Mouse (Mus musculus) liver, embryonic 12.5 days (tissue): ENCODE results near the gene Tor1aip2. TPM values are rescaled to one million over a fixed set of nuclear protein-coding genes. Genes with fewer than 3 reads are reported as not detected.

Experiments used
- ATAC-seq: fragments of 200-750 bp; cut with Nextera tagmentation; 2 replicates; pipeline ENCODE4 v1.8.0; 2017; ENCODE audit warnings: moderate number of reproducible peaks, mild to moderate bottlenecking, moderate library complexity
- H3K27ac ChIP-seq: fragments of 300-500 bp; sonication (generic); 2 replicates; pipeline ENCODE4 v1.5.1; 2016; ENCODE audit warnings: mild to moderate bottlenecking
- H3K27me3 ChIP-seq: fragments of 300-500 bp; sonication (generic); replicated peaks from 2 replicates; pipeline ENCODE4 v1.6.1; 2016; ENCODE audit warnings: mild to moderate bottlenecking, moderate library complexity
- H3K36me3 ChIP-seq: fragments of 300-500 bp; sonication (generic); 2 replicates; pipeline ENCODE4 v1.6.1; 2016; ENCODE audit warnings: mild to moderate bottlenecking, moderate library complexity
- H3K4me1 ChIP-seq: fragments of 300-500 bp; sonication (generic); 2 replicates; pipeline ENCODE4 v1.6.1; 2016
- H3K4me2 ChIP-seq: fragments of 300-500 bp; sonication (generic); 2 replicates; pipeline ENCODE4 v1.6.1; 2016; ENCODE audit warnings: mild to moderate bottlenecking, moderate library complexity
- H3K4me3 ChIP-seq: fragments of 300-500 bp; sonication (generic); 2 replicates; pipeline ENCODE4 v1.5.1; 2016; ENCODE audit warnings: mild to moderate bottlenecking, moderate library complexity
- H3K9ac ChIP-seq: fragments of 300-500 bp; sonication (generic); 2 replicates; pipeline ENCODE4 v1.6.1; 2016; ENCODE audit warnings: mild to moderate bottlenecking, moderate library complexity
- H3K9me3 ChIP-seq: fragments of 300-500 bp; sonication (generic); replicated peaks from 2 replicates; pipeline ENCODE4 v1.6.1; 2016; ENCODE audit warnings: mild to moderate bottlenecking, moderate library complexity
- WGBS: fragments of 180-500 bp; shearing (Covaris S2); methylation state at CpG from one replicate; pipeline ENCODE4 v1.1.7; 2016; ENCODE audit not compliant: insufficient replicate concordance; 5-methylcytosine and 5-hydroxymethylcytosine counted together
- polyA plus RNA-seq: library from polyadenylated mRNA; unstranded; fragments of >200 nt; fragmentation: Nextera tagmentation; extraction: Ambion mirVana; gene quantifications from 2 replicates; pipeline ENCODE4 v1.2.1, GENCODE M21; 2016

Tor1aip2 gene
- 64.2 and 67.4 TPM in 2 replicates for polyA plus RNA-seq

DNA sequence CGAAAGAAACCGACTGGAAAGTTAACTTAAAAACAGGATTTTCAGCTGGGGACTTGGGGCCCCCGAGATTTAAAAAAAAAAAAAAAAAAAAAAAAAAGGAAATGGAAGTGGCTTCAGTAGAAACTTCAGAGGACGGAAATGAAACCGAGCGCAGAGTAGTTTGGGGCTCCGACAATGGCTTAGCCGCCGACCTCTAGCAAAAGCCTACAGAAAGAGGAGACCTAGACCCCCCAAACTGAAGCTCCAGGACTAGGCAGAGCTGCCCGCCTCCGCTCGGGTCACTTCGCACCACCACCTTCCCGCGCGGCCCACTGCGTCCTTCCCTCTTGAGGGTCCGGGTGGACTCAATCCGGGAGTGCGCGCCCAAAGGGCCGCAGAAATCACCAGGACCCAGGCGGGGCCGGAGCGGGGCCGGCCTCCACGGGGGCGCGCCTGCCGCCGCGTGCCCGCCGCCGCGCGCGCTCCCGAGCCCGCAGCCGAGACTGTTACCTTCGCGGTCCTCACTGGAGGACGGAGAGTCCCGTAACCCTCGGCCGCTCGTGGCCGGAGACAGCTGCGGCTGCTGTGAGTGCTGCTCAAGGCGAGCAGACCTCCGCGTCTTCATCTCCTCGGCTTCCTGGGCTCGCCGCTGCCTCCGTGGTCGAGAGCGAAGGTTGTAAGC is at the start of gene Tor1aip2:
Gene Tor1aip2 (plus strand): TSS at position 135 of the 661 bp plus-strand sequence.
- H3K4me3 ChIP-seq, result peak within 1 kb of the TSS; percentile 86
- ATAC-seq, result peak; percentile 77
- peak within 1 kb of the TSS; percentile 80 for H3K4me2 ChIP-seq
- H3K36me3 ChIP-seq, result peaks cover 37% of the 10 kb centered on the region
- peak within 1 kb of the TSS; percentile 97 for H3K9ac ChIP-seq
- no peaks in the 10 kb centered on the region for H3K27me3 ChIP-seq
- H3K27ac ChIP-seq, result peak within 1 kb of the TSS; percentile 100
- H3K4me1 ChIP-seq, result peaks cover 43% of the 10 kb centered on the region
- H3K9me3 ChIP-seq, result no peaks in the 10 kb centered on the region
- under 1% methylated on average over 59 of the region's 59 CpGs for WGBS

GRCm38 (mm10) chr1:155987625-155988024 is 47.6 kb upstream of the Tor1aip2 start:
- Histone ChIP-seq H3K9me3 (no peaks in the 10 kb centered on the region), H3K9ac (no peak overlapping the region), H3K4me2 (no peak overlapping the region), H3K27me3 (no peaks in the 10 kb centered on the region), H3K4me1 (peaks cover 3% of the 10 kb centered on the region), H3K36me3 (no peaks in the 10 kb centered on the region), H3K4me3 (no peak overlapping the region), H3K27ac (no peak overlapping the region)
- ATAC-seq, result no peak
- 64% methylated on average over 2 of the region's 2 CpGs for WGBS

GRCm38 (mm10) chr1:155989387-155989786 is 45.8 kb upstream of the Tor1aip2 start:
- Histone ChIP-seq H3K4me2 (no peak overlapping the region), H3K27ac (no peak overlapping the region), H3K27me3 (no peaks in the 10 kb centered on the region), H3K9me3 (no peaks in the 10 kb centered on the region), H3K4me3 (no peak overlapping the region), H3K36me3 (no peaks in the 10 kb centered on the region), H3K9ac (no peak overlapping the region), H3K4me1 (no peaks in the 10 kb centered on the region)
- ATAC-seq, result no peak
- WGBS, result 43% methylated on average over 2 of the region's 2 CpGs

DNA sequence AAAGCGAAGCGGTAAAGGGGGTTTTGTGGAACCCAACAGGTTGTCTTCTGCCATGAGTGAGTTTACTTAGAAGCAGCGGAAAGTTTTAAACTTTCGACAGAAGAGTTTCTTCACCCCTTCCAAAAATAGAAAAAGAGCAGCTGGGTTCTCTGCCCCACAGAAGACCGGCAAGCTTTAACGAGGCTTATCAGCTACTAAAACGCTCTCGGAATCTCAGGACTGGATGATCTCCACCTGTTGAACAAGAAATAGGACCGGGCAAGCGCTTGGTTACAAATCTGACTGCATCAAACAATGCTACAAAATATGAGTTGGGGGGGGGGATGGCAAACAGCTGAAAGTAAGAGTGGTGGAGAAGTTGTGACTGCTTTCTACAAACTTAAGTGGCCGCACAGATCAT is 44.8 kb upstream of the Tor1aip2 start:
- Histone ChIP-seq H3K9me3 (no peaks in the 10 kb centered on the region), H3K27me3 (no peaks in the 10 kb centered on the region), H3K27ac (no peak overlapping the region), H3K4me2 (no peak overlapping the region), H3K4me3 (no peak overlapping the region), H3K4me1 (no peaks in the 10 kb centered on the region), H3K36me3 (no peaks in the 10 kb centered on the region), H3K9ac (no peak overlapping the region)
- 69% methylated on average over 11 of the region's 11 CpGs for WGBS
- no peak for ATAC-seq

DNA sequence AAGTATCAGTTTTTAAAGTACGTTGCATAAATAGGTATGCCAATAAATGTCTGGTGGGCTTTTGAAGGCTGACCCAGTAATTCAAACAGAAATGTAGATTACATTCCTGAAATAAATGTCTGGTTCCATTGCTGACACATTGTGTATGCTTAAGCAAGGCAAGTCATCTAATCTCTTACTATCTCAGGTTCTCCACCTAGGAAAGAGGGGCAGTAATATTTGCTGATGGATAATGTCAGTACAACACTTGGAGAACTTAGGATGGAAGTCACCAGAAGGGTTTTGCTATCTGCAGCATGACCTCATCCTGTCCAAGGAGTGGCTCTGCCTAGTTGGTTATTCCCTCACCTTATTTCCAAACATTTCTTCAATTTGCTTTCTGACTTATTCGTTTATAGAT is 40.7 kb upstream of the Tor1aip2 start:
- no peaks in the 10 kb centered on the region for H3K9me3 ChIP-seq
- no peak for ATAC-seq
- H3K27me3 ChIP-seq, result no peaks in the 10 kb centered on the region
- WGBS, result 55% methylated on average over 2 of the region's 2 CpGs
- no peak overlapping the region for H3K27ac ChIP-seq
- no peaks in the 10 kb centered on the region for H3K4me1 ChIP-seq
- no peak overlapping the region for H3K9ac ChIP-seq
- H3K4me3 ChIP-seq, result no peak overlapping the region
- no peak overlapping the region for H3K4me2 ChIP-seq
- no peaks in the 10 kb centered on the region for H3K36me3 ChIP-seq

DNA sequence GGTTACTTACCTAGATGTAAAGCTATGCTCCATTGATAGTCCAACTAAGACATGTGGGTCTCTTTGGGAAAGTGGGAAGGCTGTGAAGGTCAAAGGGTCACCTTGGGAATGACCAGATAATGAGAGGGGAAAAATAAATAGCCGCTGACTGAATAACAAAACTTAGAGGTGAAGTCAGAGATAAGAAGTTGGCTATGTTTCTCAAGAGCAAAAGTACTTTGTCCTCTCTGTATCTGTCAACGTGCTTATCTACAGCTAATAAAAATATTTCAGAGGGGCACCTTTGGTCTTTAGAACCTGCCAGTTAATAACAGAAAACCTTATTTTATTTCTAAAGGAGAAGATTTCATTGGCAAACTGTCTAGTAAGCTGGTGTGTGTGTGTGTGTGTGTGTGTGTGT is 39.6 kb upstream of the Tor1aip2 start:
- Histone ChIP-seq H3K4me2 (no peak overlapping the region), H3K27me3 (no peaks in the 10 kb centered on the region), H3K4me3 (no peak overlapping the region), H3K27ac (no peak overlapping the region), H3K9ac (no peak overlapping the region), H3K4me1 (no peaks in the 10 kb centered on the region), H3K9me3 (no peaks in the 10 kb centered on the region), H3K36me3 (no peaks in the 10 kb centered on the region)
- 43% methylated on average over 2 of the region's 2 CpGs for WGBS
- ATAC-seq, result no peak

DNA sequence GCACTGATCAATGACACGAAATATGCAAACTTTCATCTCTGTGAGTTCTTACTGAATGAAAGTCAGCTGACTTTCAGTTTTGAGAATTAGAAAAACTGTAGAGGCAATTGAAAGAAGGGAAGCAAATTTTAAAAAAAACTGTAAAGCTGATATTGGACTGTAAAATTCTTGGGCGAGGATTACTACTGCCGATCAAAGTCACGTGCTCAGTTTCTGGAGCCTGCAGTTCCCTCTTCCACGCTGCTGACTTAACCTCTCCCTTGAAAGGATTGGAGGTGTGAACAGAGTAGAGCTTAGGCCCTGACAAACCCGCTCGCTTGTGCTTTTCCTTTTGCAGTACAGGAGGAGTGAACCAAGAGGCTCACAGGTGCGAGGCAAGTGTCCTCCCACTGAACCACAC is 32.8 kb upstream of the Tor1aip2 start:
- H3K27me3 ChIP-seq, result no peaks in the 10 kb centered on the region
- no peaks in the 10 kb centered on the region for H3K4me1 ChIP-seq
- H3K9ac ChIP-seq, result no peak overlapping the region
- no peak overlapping the region for H3K4me2 ChIP-seq
- H3K36me3 ChIP-seq, result peaks cover 29% of the 10 kb centered on the region
- ATAC-seq, result no peak
- H3K4me3 ChIP-seq, result no peak overlapping the region
- no peaks in the 10 kb centered on the region for H3K9me3 ChIP-seq
- 76% methylated on average over 8 of the region's 8 CpGs for WGBS
- no peak overlapping the region for H3K27ac ChIP-seq

DNA sequence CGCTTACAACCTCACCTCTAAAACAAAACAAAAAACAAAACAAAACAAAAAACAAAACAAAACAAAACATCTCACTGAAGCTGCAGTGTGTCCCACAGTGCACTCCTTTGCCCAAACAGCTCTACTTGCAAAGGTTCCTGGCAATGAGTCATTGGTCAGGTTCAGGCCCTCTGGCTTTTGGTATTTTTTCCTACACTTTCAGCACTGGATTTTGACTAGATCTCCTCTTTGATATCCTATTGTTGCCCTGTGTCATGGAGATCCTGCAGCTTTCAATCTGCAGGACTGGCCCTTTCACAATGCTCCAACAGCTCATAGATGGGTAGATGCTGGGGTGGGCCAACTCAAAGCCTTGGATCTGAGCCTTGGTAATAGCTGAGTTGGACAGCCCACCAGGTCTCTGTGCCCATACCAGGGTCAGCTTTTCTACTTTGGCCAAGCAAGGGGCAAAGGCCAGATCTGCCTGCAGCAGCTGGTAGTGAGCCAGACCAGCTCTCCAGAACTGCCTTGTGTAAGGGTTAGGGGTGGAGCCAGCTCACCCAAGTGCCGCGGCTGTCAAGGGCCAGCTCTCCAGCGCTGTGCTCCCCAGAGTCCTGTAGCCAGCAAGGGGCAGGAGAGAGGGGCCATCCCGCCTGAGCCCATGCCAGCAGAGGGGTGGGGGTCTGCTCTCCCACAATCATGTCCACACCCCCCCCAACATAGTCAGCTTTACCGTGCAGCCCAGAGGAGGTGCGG is 31.8 kb upstream of the Tor1aip2 start:
- Histone ChIP-seq H3K9ac (no peak overlapping the region), H3K9me3 (no peaks in the 10 kb centered on the region), H3K4me1 (no peaks in the 10 kb centered on the region), H3K27me3 (no peaks in the 10 kb centered on the region), H3K27ac (no peak overlapping the region), H3K36me3 (peaks cover 37% of the 10 kb centered on the region), H3K4me2 (no peak overlapping the region), H3K4me3 (no peak overlapping the region)
- 84% methylated on average over 7 of the region's 7 CpGs for WGBS
- ATAC-seq, result no peak

DNA sequence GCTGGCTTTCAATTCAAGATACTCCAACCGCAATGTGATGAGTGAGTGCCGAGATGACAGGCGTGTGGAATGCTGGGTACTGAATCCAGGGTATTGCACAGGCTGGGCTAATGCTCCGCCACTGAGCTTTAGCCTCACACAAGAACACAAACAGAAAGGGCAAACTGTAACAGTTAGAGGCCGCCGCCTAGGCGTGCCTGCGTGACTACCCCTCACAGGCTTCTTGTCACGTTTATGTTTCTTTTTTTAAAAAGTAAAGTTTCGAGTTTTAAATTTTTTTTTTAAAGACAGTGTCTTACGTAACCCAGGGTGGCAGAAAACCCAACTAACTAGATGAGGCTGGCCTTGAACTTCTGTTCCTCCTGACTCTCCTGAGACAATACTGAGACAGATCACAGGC is 29.3 kb upstream of the Tor1aip2 start:
- H3K4me3 ChIP-seq, result no peak overlapping the region
- no peaks in the 10 kb centered on the region for H3K27me3 ChIP-seq
- WGBS, result 87% methylated on average over 11 of the region's 11 CpGs
- H3K9me3 ChIP-seq, result no peaks in the 10 kb centered on the region
- no peak for ATAC-seq
- H3K36me3 ChIP-seq, result peaks cover 58% of the 10 kb centered on the region
- H3K4me1 ChIP-seq, result no peaks in the 10 kb centered on the region
- H3K4me2 ChIP-seq, result no peak overlapping the region
- no peak overlapping the region for H3K27ac ChIP-seq
- H3K9ac ChIP-seq, result no peak overlapping the region

GRCm38 (mm10) chr1:156009003-156009402 is 26.2 kb upstream of the Tor1aip2 start:
- Histone ChIP-seq H3K36me3 (peaks cover 80% of the 10 kb centered on the region), H3K27ac (no peak overlapping the region), H3K27me3 (no peaks in the 10 kb centered on the region), H3K4me3 (no peak overlapping the region), H3K9ac (no peak overlapping the region), H3K4me2 (no peak overlapping the region), H3K9me3 (no peaks in the 10 kb centered on the region), H3K4me1 (no peaks in the 10 kb centered on the region)
- 94% methylated on average over 1 of the region's 1 CpGs for WGBS
- no peak for ATAC-seq

DNA sequence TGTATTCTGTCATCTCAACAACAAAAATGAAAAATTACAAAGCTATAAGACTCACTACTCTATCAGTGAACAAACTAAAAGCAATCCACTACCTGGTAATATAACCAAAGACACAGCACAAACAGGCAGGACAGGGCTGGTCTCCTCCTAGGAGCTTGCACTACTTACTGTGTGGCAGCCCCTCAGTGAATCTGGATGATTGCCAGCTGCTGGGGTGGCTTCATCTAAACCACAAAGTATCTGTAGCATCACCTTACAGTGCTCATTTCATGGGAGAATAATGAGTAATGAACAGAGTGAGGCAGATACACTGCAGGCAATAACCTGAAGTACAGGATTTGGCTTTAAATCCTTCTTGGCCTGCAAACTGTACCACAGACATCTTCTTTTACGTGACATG is 15.4 kb upstream of the Tor1aip2 start:
- WGBS, result 76% methylated on average over 1 of the region's 1 CpGs

GRCm38 (mm10) chr1:156020402-156020801 is 14.8 kb upstream of the Tor1aip2 start:
- no peak overlapping the region for H3K9ac ChIP-seq
- H3K4me2 ChIP-seq, result no peak overlapping the region
- no peak for ATAC-seq
- H3K4me1 ChIP-seq, result no peaks in the 10 kb centered on the region
- no peaks in the 10 kb centered on the region for H3K9me3 ChIP-seq
- H3K27me3 ChIP-seq, result no peaks in the 10 kb centered on the region
- no peak overlapping the region for H3K27ac ChIP-seq
- no peak overlapping the region for H3K4me3 ChIP-seq
- H3K36me3 ChIP-seq, result peaks cover 82% of the 10 kb centered on the region
- 94% methylated on average over 1 of the region's 1 CpGs for WGBS

More for the DNA sequence above, 15.4 kb upstream of the Tor1aip2 start:
- H3K4me1 ChIP-seq, result no peaks in the 10 kb centered on the region
- no peaks in the 10 kb centered on the region for H3K9me3 ChIP-seq
- H3K9ac ChIP-seq, result no peak overlapping the region
- H3K4me2 ChIP-seq, result no peak overlapping the region
- H3K36me3 ChIP-seq, result peaks cover 83% of the 10 kb centered on the region
- H3K27ac ChIP-seq, result no peak overlapping the region
- no peaks in the 10 kb centered on the region for H3K27me3 ChIP-seq
- ATAC-seq, result no peak
- H3K4me3 ChIP-seq, result no peak overlapping the region
